Mouse (Mus musculus) cortical plate, adult 2 months (tissue): Measurements from ENCODE around the gene Slco3a1.

Source experiments
- CTCF ChIP-seq: fragments of 200-500 bp; IDR thresholded peaks from 2 replicates; pipeline ENCODE4 v1.5.1; 2011; ENCODE audit warnings: mild to moderate bottlenecking, control low read depth, low read length; ENCODE audit not compliant: insufficient read depth; ENCODE audit errors: extremely low read depth
- POLR2A ChIP-seq: fragments of 200-500 bp; IDR thresholded peaks from 2 replicates; pipeline ENCODE4 v1.6.1; 2011; ENCODE audit warnings: mild to moderate bottlenecking, low read length, control low read depth; ENCODE audit not compliant: insufficient read depth; ENCODE audit errors: extremely low read depth

DNA sequence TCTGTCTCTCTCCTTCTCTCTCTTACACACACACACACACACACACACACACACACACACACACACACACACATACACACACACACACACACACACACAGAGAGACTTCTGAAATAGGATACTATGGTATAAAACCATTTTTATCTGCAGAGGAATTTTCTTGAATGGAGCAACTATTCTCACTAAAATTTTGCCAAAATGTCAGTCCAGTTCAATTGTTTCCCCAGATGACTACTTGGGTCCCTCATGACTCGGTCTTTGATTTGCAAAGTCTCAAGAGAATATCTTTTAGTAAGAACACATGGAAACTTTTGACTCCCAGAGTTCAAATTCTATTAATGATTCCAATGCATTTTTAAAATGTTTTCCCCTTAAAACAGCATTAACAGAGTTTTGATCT is 60.8 kb downstream of the Slco3a1 start:
- TF ChIP-seq CTCF = no peak
- no peak for TF ChIP-seq POLR2A
